Mouse (Mus musculus): ENCODE data around the gene Bcl11a. TPM values are rescaled to one million over a fixed set of nuclear protein-coding genes. Genes with fewer than 3 reads are reported as not detected.

Bcl11a gene
- polyA plus RNA-seq, 1 experiment from 2014 or later: 40.8 TPM

GRCm38 (mm10) chr11:24133928-24134327 lies 56.1 kb downstream of the Bcl11a start:
- Histone ChIP-seq H3K27ac (ENCODE audit: low read length) (no peak overlapping the region), H3K9ac (replicated peaks; ENCODE audit: low read depth, low read length) (no peak overlapping the region), H3K4me1 (ENCODE audit: control insufficient read depth, insufficient read depth, low read length) (peaks cover 13% of the 10 kb centered on the region; the same call in 1 of the 2 replicates), H3K9me3 (ENCODE audit: control insufficient read depth, low read depth, low read length) (no peaks in the 10 kb centered on the region), H3K4me3 (ENCODE audit: low read depth, low read length) (no peak overlapping the region), H3K36me3 (ENCODE audit: control insufficient read depth, insufficient read depth, low read length) (no peaks in the 10 kb centered on the region), H3K4me2 (replicated peaks; ENCODE audit: low read depth, low read length) (no peak overlapping the region), H3K27me3 (ENCODE audit: control insufficient read depth, insufficient read depth, low read length) (no peaks in the 10 kb centered on the region)
- 90% methylated on average over 5 of the region's 5 CpGs for WGBS
- no peak for ATAC-seq (ENCODE audit: insufficient number of reproducible peaks, insufficient read depth, low FRiP score, low read depth)

GRCm38 (mm10) chr11:24135244-24135643 lies 57.4 kb downstream of the Bcl11a start:
- no peaks in the 10 kb centered on the region for H3K9me3 ChIP-seq (ENCODE audit: control insufficient read depth, low read depth, low read length)
- ATAC-seq (ENCODE audit: insufficient number of reproducible peaks, insufficient read depth, low FRiP score, low read depth): no peak
- 0 out of 2 replicates have a peak, but pooled peaks cover 13% of the 10 kb centered on the region for H3K4me1 ChIP-seq (ENCODE audit: control insufficient read depth, insufficient read depth, low read length)
- no peaks in the 10 kb centered on the region for H3K36me3 ChIP-seq (ENCODE audit: control insufficient read depth, insufficient read depth, low read length)
- no peak overlapping the region for H3K27ac ChIP-seq (ENCODE audit: low read length)
- no peak overlapping the region for H3K4me2 ChIP-seq (replicated peaks; ENCODE audit: low read depth, low read length)
- no peak overlapping the region for H3K4me3 ChIP-seq (ENCODE audit: low read depth, low read length)
- no peaks in the 10 kb centered on the region for H3K27me3 ChIP-seq (ENCODE audit: control insufficient read depth, insufficient read depth, low read length)
- WGBS: 81% methylated on average over 2 of the region's 2 CpGs
- H3K9ac ChIP-seq (replicated peaks; ENCODE audit: low read depth, low read length): no peak overlapping the region

DNA sequence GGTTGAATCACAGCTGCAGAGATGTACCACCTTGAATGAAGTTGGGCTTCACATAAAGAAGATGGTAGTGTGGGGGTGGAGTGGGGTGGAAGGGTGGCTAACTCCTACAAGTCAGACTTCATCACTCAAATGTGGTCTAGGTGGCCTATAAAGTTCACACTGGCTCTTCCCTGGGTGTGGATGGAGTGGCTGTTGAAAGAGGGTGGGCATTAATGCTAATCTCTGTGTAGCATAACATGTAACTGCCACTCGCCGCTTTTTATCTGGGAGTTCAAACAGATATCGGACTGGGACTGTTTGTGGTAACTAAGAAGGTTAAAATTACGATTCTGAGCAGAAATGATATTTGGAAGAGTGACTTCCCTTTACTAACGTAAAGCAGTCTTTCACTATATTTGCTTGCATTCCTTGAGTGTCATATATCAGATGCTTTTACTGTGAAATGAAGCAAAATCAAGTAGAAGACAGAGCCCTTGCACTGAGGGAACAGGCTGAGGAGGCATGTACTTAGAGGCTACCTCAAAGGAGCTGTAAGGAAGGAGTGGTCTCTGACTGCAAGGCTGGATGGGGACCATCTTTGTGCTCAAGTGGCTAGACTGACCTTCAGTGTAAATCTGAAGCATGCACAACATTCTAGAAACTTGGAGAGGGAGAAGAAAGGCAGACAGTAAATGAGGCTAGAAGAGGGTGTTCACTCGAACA lies 58.4 kb downstream of the Bcl11a start:
- no peak for ATAC-seq (ENCODE audit: insufficient number of reproducible peaks, insufficient read depth, low FRiP score, low read depth)
- 0 out of 2 replicates have a peak, but pooled peaks cover 13% of the 10 kb centered on the region for H3K4me1 ChIP-seq (ENCODE audit: control insufficient read depth, insufficient read depth, low read length)
- no peak overlapping the region for H3K4me2 ChIP-seq (replicated peaks; ENCODE audit: low read depth, low read length)
- H3K27me3 ChIP-seq (ENCODE audit: control insufficient read depth, insufficient read depth, low read length): no peaks in the 10 kb centered on the region
- H3K27ac ChIP-seq (ENCODE audit: low read length): no peak overlapping the region
- H3K36me3 ChIP-seq (ENCODE audit: control insufficient read depth, insufficient read depth, low read length): no peaks in the 10 kb centered on the region
- WGBS: 51% methylated on average over 6 of the region's 6 CpGs
- H3K9me3 ChIP-seq (ENCODE audit: control insufficient read depth, low read depth, low read length): no peaks in the 10 kb centered on the region
- no peak overlapping the region for H3K4me3 ChIP-seq (ENCODE audit: low read depth, low read length)
- no peak overlapping the region for H3K9ac ChIP-seq (replicated peaks; ENCODE audit: low read depth, low read length)

- 96% methylated on average over 2 of the region's 2 CpGs for WGBS
- Histone ChIP-seq H3K4me1 (ENCODE audit: control insufficient read depth, insufficient read depth, low read length) (0 out of 2 replicates have a peak, but pooled peaks cover 16% of the 10 kb centered on the region), H3K4me2 (replicated peaks; ENCODE audit: low read depth, low read length) (no peak overlapping the region), H3K27me3 (ENCODE audit: control insufficient read depth, insufficient read depth, low read length) (no peaks in the 10 kb centered on the region), H3K27ac (ENCODE audit: low read length) (no peak overlapping the region), H3K4me3 (ENCODE audit: low read depth, low read length) (no peak overlapping the region), H3K9ac (replicated peaks; ENCODE audit: low read depth, low read length) (no peak overlapping the region), H3K36me3 (ENCODE audit: control insufficient read depth, insufficient read depth, low read length) (no peaks in the 10 kb centered on the region), H3K9me3 (ENCODE audit: control insufficient read depth, low read depth, low read length) (no peaks in the 10 kb centered on the region)
- no peak for ATAC-seq (ENCODE audit: insufficient number of reproducible peaks, insufficient read depth, low FRiP score, low read depth)
These were observed 60.0 kb downstream of the Bcl11a start for GRCm38 (mm10) chr11:24137891-24138290.

DNA sequence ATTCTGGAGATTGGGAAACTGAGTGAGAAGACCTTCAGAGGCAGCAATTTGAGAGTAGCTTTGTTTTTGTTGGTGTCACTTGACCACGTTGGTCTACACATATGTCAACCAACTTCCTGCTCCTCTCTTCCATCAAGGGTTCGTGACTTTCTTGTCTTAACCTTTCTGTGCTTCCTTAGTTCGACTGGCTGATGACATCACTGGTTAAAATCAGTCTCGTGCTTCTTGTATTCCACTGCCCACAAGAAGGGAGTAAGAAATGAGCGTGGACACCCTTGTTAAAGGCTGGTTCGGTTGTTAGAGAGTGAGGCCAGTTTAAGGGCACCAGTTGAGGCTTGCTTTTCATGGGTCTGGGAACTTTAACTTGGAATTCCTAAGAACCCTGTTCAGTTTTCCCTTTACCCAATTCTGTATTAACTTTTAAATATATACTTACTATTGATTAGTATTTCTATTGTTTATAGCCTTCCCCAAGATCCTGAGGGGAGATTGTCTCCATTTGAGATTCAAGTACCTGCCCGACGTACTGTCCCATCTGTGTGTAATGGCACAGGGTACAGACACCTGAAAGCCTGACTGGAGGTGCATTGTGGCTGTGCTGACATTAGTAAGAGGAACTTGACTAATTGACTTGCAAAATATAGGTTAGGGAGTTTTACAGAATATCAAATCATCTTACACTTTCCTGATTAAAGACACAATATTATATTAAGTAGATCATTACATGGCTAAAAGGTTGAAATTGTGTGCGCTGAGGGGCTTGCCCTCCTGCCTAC lies 60.9 kb downstream of the Bcl11a start:
- H3K4me1 ChIP-seq (ENCODE audit: control insufficient read depth, insufficient read depth, low read length): 0 out of 2 replicates have a peak, but pooled peaks cover 16% of the 10 kb centered on the region
- H3K9me3 ChIP-seq (ENCODE audit: control insufficient read depth, low read depth, low read length): no peaks in the 10 kb centered on the region
- no peaks in the 10 kb centered on the region for H3K36me3 ChIP-seq (ENCODE audit: control insufficient read depth, insufficient read depth, low read length)
- no peak overlapping the region for H3K4me2 ChIP-seq (replicated peaks; ENCODE audit: low read depth, low read length)
- no peak overlapping the region for H3K4me3 ChIP-seq (ENCODE audit: low read depth, low read length)
- H3K9ac ChIP-seq (replicated peaks; ENCODE audit: low read depth, low read length): no peak overlapping the region
- ATAC-seq (ENCODE audit: insufficient number of reproducible peaks, insufficient read depth, low FRiP score, low read depth): no peak
- no peak overlapping the region for H3K27ac ChIP-seq (ENCODE audit: low read length)
- H3K27me3 ChIP-seq (ENCODE audit: control insufficient read depth, insufficient read depth, low read length): no peaks in the 10 kb centered on the region
- 83% methylated on average over 9 of the region's 9 CpGs for WGBS

DNA sequence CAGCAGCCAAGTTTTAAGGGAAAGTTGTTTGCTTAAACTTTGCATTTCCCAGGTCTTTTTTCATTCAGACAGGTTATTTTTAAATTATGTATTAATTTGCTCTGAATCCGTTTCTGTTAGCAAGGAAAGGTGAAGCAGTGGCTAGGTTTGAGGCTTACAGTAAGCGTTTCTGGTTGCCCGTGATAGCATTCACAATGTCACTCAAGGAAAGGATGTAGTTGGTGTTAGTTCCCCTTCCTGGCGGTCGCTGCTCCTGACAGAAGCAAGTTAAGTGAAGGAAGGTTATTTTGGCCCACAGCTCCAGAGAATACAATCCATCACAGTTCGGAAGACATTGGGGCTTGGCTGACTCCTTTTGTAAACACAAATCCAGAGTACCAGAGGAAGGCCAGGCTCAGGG lies 61.6 kb downstream of the Bcl11a start:
- no peak overlapping the region for H3K4me3 ChIP-seq (ENCODE audit: low read depth, low read length)
- no peak overlapping the region for H3K27ac ChIP-seq (ENCODE audit: low read length)

DNA sequence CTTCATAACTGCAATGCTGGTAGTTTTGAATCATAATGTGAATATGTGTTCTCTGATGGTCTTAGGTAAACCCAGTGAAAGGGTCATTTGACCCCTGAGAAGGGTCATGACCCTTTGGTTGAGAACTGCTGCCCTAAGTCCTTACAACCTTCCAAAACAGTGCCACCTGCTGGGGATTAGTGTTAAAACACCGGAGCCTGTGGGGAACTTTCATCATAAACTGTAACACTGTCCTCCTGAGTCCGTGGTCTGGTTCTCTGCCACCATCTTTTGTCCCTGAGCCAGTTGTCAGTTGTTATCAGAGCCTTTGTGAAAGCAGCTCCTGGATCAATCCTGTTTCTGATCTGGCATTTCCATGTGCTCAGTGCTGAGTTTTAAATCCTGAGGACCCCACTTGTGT lies 62.1 kb downstream of the Bcl11a start:
- H3K9ac ChIP-seq (replicated peaks; ENCODE audit: low read depth, low read length): no peak overlapping the region
- no peak overlapping the region for H3K27ac ChIP-seq (ENCODE audit: low read length)
- H3K27me3 ChIP-seq (ENCODE audit: control insufficient read depth, insufficient read depth, low read length): no peaks in the 10 kb centered on the region
- WGBS: 85% methylated on average over 2 of the region's 2 CpGs
- no peak for ATAC-seq (ENCODE audit: insufficient number of reproducible peaks, insufficient read depth, low FRiP score, low read depth)
- no peaks in the 10 kb centered on the region for H3K9me3 ChIP-seq (ENCODE audit: control insufficient read depth, low read depth, low read length)
- no peak overlapping the region for H3K4me2 ChIP-seq (replicated peaks; ENCODE audit: low read depth, low read length)
- H3K4me1 ChIP-seq (ENCODE audit: control insufficient read depth, insufficient read depth, low read length): 0 out of 2 replicates have a peak, but pooled peaks cover 16% of the 10 kb centered on the region
- H3K36me3 ChIP-seq (ENCODE audit: control insufficient read depth, insufficient read depth, low read length): no peaks in the 10 kb centered on the region
- no peak overlapping the region for H3K4me3 ChIP-seq (ENCODE audit: low read depth, low read length)

More for the DNA sequence above, 61.6 kb downstream of the Bcl11a start:
- ATAC-seq (ENCODE audit: insufficient number of reproducible peaks, insufficient read depth, low FRiP score, low read depth): no peak
- H3K36me3 ChIP-seq (ENCODE audit: control insufficient read depth, insufficient read depth, low read length): no peaks in the 10 kb centered on the region
- WGBS: 50% methylated on average over 6 of the region's 6 CpGs
- H3K9me3 ChIP-seq (ENCODE audit: control insufficient read depth, low read depth, low read length): no peaks in the 10 kb centered on the region
- no peak overlapping the region for H3K9ac ChIP-seq (replicated peaks; ENCODE audit: low read depth, low read length)
- 0 out of 2 replicates have a peak, but pooled peaks cover 16% of the 10 kb centered on the region for H3K4me1 ChIP-seq (ENCODE audit: control insufficient read depth, insufficient read depth, low read length)
- H3K4me2 ChIP-seq (replicated peaks; ENCODE audit: low read depth, low read length): no peak overlapping the region
- no peaks in the 10 kb centered on the region for H3K27me3 ChIP-seq (ENCODE audit: control insufficient read depth, insufficient read depth, low read length)

DNA sequence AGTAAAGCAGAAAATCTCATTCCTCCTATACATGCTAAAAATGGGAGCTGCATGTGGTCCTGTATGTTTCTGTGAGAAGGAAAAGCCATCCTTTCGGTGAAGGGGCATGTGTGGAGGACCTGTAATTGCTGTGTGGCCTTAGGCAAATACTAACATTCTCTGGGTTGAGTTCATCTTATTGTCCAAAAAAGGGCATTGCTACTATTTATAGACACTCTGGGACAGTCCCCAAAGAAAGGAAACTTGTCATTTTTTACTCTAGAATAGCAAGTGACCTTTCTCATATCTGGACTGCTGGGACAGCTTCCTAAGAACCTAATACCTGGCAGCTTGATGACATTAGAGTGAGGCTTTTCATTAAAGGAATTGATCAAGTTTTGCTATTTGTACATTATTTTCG lies 63.1 kb downstream of the Bcl11a start:
- no peak for ATAC-seq (ENCODE audit: insufficient number of reproducible peaks, insufficient read depth, low FRiP score, low read depth)
- H3K27me3 ChIP-seq (ENCODE audit: control insufficient read depth, insufficient read depth, low read length): no peaks in the 10 kb centered on the region
- H3K9me3 ChIP-seq (ENCODE audit: control insufficient read depth, low read depth, low read length): no peaks in the 10 kb centered on the region
- 75% methylated on average over 2 of the region's 2 CpGs for WGBS
- H3K36me3 ChIP-seq (ENCODE audit: control insufficient read depth, insufficient read depth, low read length): no peaks in the 10 kb centered on the region
- no peak overlapping the region for H3K27ac ChIP-seq (ENCODE audit: low read length)
- no peak overlapping the region for H3K9ac ChIP-seq (replicated peaks; ENCODE audit: low read depth, low read length)
- H3K4me3 ChIP-seq (ENCODE audit: low read depth, low read length): no peak overlapping the region
- H3K4me1 ChIP-seq (ENCODE audit: control insufficient read depth, insufficient read depth, low read length): 0 out of 2 replicates have a peak, but pooled peaks cover 11% of the 10 kb centered on the region
- H3K4me2 ChIP-seq (replicated peaks; ENCODE audit: low read depth, low read length): no peak overlapping the region
